Mouse (Mus musculus) left cerebral cortex, postnatal 10 days (tissue): ENCODE results near the gene Gpr37l1. TPM values are rescaled to one million over a fixed set of nuclear protein-coding genes. Genes with fewer than 3 reads are reported as not detected.
"Not testable (repeated sequence)": the region's sequence is repeated elsewhere in the genome, so short reads cannot be mapped to it uniquely, and the experiment has no call there.

Source experiments
- DNase-seq, 2 experiments: peaks; one replicate each; pipeline ENCODE4 v3.0.0; 2021 to 2022; ENCODE audit warnings: low spot score in 2 of 2, mixed read lengths in 1 of 2; ENCODE audit errors: extremely low spot score in 1 of 2
- intact Hi-C: fragments of 180-260 bp; cut with DNase I; formaldehyde crosslinking; loops from one replicate; pipeline ENCODE4 v1.15.1; 2025
- total RNA-seq, 2 experiments: library from RNA; stranded (reverse); gene quantifications; 2 replicates each; pipeline ENCODE4 v1.2.3; 2021

The Gpr37l1 gene
- total RNA-seq, 2 experiments from 2014 or later = 99.0 to 99.3 TPM

DNA sequence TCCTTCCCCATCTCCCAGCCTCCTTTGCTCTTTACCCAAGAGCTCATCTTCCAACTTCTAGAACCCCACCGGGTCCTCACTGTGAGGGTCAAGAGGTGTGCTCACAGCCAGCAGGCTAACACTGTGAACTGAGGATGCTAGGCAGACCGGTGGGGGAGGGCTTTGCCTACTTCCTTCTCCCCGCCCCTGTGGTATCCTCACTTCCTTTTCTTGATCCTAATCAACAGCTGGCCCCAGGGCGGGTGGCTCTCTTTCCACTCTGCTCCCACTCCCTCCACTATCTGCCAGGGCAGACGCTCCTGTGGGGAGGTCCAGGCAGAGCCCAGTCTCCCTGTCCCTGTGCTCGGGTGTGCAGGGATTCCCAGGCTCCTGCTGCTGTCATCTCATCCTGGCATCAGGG, 36.4 kb downstream of the Gpr37l1 start:
- DNase-seq = no peak
- intact Hi-C loops = no loop called here

DNA sequence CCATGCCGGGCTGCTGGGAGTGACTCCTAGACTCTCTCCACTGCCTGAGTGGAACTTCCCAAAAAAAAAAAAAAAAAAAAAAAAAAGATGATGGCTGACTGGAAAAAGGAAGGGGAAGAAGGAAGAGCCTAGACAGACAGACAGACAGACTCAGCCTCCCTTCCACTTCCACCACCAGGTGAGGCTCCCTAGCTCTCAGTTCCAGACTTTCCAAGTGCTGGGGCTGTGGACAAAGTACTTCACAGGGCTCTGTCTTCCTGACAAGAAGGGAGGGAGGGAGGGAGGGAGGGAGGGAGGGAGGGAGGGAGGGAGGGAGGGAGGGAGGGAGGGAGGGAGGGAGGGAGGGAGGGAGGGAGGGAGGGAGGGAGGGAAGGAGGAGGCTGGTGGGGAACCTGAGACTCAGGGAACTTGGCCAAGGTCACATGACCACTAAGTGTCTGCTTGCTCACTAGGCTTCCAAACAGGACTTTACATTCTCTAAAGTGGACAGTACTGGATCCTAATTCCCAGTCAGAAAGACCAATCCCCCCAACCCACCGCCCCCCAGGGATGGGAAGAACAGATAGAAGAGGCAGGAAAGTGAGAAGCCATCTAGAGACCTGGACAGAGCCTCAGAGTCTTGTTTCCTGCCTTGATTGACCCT, 37.0 kb downstream of the Gpr37l1 start:
- intact Hi-C loops = no loop called here
- no peak for DNase-seq

DNA sequence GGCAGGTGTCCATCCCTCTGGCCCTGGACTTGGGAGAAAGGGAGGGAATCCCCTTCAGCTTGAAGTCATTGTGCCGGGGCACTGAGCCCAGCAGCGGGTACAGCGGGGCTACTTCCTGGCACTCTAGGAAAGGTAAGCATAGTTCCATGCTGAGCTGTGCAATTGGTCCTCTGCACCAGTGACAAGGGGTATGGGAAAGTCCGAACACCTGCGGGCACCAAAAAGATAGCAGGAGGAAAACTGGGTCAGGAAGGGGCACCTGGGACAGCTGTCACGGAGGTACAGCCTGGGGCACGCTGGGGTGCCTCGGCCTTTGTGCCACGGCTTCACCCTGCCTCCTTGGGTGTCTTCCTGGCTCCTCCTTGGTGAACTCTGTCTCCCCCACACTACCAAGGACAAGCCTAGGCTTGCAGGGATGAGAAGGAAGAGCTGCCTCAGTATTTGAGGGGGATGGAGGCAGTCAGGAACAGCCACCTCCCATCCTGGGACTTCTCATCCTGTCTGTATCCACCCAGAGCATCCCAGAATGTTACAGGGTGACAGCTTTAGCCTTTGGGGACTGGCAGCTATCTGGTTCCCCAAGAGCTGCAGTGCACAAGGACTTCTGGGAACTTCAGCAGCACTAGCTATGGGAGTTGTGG, 37.8 kb downstream of the Gpr37l1 start:
- intact Hi-C loops = no loop called here
- no peak for DNase-seq

DNA sequence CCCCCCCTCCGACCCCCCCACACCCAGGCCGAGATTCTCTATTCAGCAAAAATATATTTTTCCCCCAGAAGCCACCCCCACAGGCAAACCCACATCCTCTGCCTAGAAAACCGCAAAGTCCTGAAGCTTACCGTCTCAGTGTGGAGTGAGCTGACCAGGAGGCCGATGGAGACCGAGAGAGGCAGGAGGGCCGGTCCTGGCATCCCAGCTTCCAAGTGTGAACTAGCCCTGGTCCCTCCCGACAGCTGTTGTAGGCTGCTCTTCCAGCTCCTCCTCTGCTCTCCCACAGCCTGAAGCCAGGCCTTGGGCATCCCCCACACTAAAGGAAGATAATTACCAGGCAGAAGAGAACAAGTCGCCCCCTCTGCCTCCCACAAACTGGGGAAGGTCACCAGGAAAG, 38.5 kb downstream of the Gpr37l1 start:
- DNase-seq = no peak

DNA sequence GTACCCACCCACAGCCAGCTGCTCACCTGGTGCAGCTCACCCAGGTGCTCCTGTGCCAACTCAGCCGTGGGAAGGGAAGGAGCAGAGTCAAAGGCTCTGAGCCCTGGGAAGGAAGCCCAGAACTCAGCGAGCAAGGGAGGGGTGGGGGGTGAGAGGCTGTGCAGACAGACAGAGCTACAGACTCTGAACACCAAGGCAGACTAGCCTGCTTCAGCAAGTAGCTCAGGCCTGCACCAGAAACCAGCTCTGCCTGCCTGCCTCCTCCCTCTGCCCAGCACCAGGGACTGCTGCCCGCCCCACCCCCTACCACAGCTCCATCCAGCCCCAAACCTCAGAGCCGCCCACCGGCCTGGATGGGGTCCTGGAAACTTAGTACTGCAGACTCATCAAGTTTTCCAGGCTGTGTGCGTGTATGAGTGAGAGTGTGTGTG, 39.5 kb downstream of the Gpr37l1 start:
- intact Hi-C loops = no loop called here
- DNase-seq = no peak

More for the DNA sequence above, 38.5 kb downstream of the Gpr37l1 start:
- intact Hi-C loops = no loop called here

DNA sequence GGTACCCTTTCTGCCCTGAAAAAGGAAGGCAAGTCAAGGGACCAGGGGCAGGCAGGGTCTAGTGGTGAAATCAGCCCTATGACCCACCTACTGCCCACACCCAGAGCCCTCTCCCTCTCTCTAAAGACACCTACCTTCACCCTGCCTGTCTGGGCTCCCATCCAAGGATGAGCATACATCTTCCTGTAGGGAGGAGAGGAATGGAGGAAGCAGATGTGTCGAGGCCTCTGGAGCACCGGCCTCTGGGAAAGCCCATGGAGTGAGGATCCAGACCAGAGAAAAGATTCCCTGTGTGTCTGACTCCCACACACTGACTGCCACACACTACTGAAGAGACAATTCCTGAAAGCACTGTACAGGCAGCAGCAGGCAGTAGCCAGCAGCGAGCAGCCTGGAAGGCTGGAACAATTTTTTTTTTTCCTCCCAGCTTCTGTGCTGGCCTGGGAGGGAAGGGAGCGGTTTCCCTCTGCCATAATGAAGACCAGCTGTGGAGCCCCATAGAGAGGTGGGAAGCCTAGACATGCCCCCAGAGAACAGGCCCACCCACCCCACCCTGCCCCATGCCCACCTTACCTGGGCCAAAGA, 40.9 kb downstream of the Gpr37l1 start:
- DNase-seq = no peak
- intact Hi-C loops = no loop called here

DNA sequence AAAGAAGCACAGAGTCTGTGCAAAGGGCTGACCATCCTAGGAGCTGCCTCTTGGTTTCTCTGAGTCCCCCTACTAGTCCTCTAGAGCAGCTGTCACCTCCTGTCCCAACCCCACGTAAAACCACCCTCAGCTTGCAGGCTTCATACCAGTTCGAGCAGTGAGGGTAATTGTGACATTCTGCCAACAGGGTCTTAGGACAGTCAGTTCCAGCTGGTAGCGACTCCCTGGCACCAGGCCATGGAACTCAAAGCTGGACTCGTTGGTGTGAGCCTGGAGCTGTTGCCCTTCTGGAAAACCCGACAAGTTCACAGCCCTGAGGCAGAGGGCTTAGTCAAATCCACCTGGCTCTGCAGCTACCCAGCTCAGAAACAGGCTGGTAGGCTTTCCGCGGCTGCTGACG, 41.5 kb downstream of the Gpr37l1 start:
- intact Hi-C loops = no loop called here
- DNase-seq = peak in 1 of 2 experiments; percentile 54

DNA sequence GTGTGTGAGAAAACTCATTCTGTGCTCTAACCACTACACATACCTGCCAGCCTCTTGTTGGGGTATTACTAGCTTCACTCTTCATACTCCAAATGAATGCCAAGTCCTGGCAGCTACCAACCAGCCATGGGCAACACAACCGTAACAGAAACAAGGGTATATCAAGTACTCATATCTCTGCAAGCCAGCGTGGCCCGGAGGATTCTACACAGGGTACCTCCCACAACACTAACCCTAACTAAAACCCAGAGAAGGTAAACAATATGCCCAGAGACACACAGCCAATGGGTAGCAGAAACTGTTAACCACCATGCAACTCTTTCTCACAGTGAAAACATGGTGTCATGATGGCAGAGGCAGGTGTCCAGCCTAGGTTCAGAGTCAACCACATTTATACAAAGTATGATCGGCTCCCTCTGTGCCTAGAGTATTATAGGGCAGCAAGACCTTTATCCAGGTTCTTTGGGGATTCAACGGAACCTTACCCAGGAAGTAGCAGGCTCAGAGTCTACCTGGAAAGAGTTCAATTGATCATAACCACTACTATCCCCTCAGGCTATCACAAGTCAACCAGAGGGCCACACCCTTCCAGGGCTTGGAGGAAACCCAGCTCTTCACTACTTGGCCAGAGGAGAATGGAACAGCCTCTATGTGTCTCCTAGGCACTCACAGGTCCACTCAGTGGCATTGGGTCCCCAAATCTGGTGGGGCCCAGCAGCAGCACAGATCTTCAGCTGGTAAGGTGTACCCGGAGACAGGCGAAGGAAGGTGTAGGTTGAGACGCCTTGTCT, 42.7 kb downstream of the Gpr37l1 start:
- intact Hi-C loops = no loop called here

DNA sequence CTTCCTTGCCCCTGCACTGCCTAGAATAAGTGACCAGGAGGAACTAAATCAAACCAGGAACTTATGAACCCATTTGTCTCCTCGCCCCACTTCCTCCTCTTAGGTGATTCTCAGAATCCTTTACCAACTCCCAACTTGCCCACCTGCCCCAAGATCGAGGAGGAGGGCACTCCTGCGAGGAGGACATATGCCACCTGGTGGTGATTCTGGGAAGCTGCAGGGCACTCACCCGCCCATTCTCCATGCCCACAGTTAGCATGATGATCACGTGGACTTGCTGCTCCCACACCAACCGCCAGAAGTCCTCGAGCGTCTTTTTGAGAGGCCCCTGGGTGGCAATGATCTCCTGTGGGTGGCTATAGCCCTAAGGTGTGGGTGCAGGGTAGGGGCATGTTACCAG, 54.8 kb downstream of the Gpr37l1 start:
- DNase-seq = peak in 1 of 2 experiments; percentile 24
- intact Hi-C loops = loop anchor here (5.0 kb wide), 1 partner anchor 140 kb away; no protein-coding TSS in a partner anchor

More for the DNA sequence above, 42.7 kb downstream of the Gpr37l1 start:
- no peak for DNase-seq

DNA sequence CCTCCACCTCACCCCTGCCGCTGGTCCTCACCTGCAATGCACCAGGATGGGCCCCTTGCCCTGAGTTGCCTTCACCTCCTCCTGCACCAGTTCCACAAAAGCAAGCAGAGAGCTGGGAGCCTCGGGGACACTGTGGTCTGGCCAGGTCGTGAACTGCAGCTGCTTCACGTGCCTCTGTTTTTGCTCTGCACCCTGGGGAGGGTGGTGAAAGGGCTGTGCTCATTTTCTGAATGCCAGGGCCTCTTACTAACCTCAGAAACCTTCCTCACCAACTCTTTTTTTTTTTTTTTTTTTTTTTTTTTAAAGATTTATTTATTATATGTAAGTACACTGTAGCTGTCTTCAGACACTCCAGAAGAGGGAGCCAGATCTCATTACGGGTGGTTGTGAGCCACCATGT, 56.2 kb downstream of the Gpr37l1 start:
- intact Hi-C loops = loop anchor here (5.0 kb wide), 1 partner anchor 139 kb away; no protein-coding TSS in a partner anchor

More for the DNA sequence above, 56.2 kb downstream of the Gpr37l1 start:
- DNase-seq = not testable (repeated sequence)

Other genes starting within 250 kb of the Gpr37l1 start
- 10 to 100 TPM; 75.4 to 78.5 TPM for gene Ppp1r12b, start 211.7 kb downstream of the Gpr37l1 start, total RNA-seq
- gene Ube2t, start 205.1 kb downstream of the Gpr37l1 start, total RNA-seq = 1 to 10 TPM; 2.9 to 3.7 TPM
- gene Lgr6, start 62.4 kb downstream of the Gpr37l1 start, total RNA-seq = 1 to 10 TPM; 2.6 to 3.1 TPM
- under 1 TPM in 1 of 2 experiments, not detected in 1; 0.22 TPM for gene Ptpn7, start 35.0 kb downstream of the Gpr37l1 start, total RNA-seq
- 100 to 1,000 TPM; 418 to 439 TPM for gene Arl8a, start 20.9 kb downstream of the Gpr37l1 start, total RNA-seq
- gene Elf3, start 90.9 kb upstream of the Gpr37l1 start, total RNA-seq = not detected
- 10 to 100 TPM; 47.3 to 52.1 TPM for gene Rnpep, start 116.4 kb upstream of the Gpr37l1 start, total RNA-seq
- gene Timm17a, start 146.1 kb upstream of the Gpr37l1 start, total RNA-seq = 100 to 1,000 TPM; 155 to 166 TPM
- gene Lmod1, start 157.1 kb upstream of the Gpr37l1 start, total RNA-seq = under 1 TPM; 0.36 to 0.54 TPM
- 100 to 1,000 TPM; 118 to 121 TPM for gene Shisa4, start 207.6 kb upstream of the Gpr37l1 start, total RNA-seq